Mouse (Mus musculus): Measurements from ENCODE around the gene Pcx.

DNA sequence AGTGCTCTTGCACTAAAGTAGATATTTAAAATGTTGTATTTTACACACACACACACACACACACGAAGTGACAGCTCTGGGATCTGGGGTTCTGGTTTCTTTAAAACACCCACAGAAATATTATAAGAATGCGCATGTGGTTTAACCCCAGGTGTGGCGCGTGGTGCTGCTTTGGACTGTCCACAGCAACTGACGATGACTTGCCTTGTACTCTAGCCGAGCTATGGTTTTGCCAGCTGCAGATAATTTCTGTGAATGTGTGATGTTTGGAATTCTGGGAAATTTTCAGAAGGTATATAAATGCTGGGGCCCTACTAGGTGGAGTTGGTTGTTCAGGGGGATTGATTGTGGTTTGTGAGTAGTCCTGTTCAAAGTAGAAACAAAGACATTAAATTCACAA is 37.5 kb downstream of the Pcx start:
- TF ChIP-seq CTCF (conservative IDR thresholded peaks at IDR 0.05; ENCODE audit: insufficient read depth, insufficient read length, low read depth, low read length) (no peak), POLR2A (IDR thresholded peaks at IDR 0.05; ENCODE audit: low read depth, low read length) (no peak)

All from kidney, adult 2 months (tissue).